Mouse (Mus musculus) G1E (cell line): ENCODE data around the gene Disc1.

Source experiments
- CTCF ChIP-seq: IDR thresholded peaks from 2 replicates; pipeline ENCODE4 v1.5.1; 2012; ENCODE audit warnings: low read depth, low read length, inconsistent platforms, mixed read lengths
- TAL1 ChIP-seq: conservative IDR thresholded peaks from 2 replicates; pipeline ENCODE4 v1.6.1; 2012; ENCODE audit warnings: low read depth, low read length, inconsistent platforms, mixed read lengths

- no peak for TF ChIP-seq CTCF
- no peak for TF ChIP-seq TAL1
These were observed 13.6 kb downstream of the Disc1 start for GRCm38 (mm10) chr8:125067596-125067960.
